Mouse (Mus musculus): ENCODE results near the gene Tas2r144.

Gene Tas2r144

DNA sequence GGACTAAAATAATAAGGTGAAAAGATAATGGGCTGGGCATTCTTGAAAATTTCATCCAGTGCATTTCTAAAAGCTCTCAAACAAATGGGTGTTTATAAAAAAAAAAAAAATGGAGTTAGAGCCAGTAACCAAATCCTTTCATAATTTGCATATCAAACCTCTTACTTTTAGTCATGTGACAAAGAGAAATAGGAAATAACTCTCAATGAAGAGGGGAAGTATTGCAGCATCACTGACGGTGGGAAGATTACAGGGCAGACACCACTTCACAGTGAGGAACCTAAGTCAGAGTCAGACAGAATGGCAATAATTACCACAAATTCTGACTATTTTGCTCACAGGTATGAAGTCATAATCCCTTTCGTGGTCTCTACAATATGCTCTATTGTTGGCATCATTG, at the start of gene Tas2r144:
Tas2r144 (plus strand) TSS at position 301 of the 400 bp plus-strand sequence.
- no peak for DNase-seq

DNA sequence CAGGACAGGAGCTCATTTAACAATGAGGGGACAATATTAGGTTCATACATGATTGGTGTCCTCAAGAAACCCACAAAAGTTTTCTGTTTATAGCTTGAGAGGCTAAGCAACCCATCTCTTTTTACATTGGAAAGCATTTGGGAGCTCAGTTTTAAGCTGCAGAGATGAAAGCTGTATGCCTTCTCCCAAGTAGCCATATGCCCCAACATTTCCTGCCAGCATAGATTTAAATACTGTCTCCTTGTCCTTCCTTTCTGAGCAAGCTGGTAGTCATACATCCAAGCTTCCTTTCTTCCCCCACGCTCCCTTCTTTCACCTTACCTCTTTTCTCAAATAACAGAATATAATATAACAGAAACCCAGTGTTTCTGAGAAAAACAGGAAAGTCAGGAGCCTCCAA, 32.7 kb upstream of the Tas2r144 start:
- no peak for DNase-seq

GRCm38 (mm10) chr6:42186230-42186629, 28.9 kb upstream of the Tas2r144 start:
- DNase-seq = peak in 1 of 2 experiments; percentile 3

- peak; percentile 6 to 24 for DNase-seq
Measured at GRCm38 (mm10) chr6:42197710-42198109, 17.4 kb upstream of the Tas2r144 start.

DNA sequence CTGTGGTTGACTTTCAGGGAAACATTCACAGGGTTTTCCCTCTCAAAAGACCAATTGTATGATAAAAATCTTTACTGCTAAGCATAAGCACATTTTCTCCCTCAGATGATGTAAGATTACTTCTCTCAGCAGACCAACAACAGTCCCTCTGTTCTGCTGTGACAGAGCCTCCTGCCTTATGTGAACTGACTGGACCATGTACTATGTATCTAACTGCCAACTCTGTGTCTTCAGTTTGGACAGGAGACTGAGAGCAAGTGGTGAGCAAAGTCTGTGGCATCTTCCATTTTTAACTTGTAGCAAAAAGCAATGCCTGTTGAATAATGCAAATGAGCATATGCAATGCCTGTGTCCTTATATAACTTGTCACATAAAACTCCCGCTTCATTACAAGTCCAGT, 15.6 kb upstream of the Tas2r144 start:
- DNase-seq = no peak

GRCm38 (mm10) chr6:42222286-42222685, 7.2 kb downstream of the Tas2r144 start:
- DNase-seq = peak in 1 of 2 experiments; percentile 24

DNA sequence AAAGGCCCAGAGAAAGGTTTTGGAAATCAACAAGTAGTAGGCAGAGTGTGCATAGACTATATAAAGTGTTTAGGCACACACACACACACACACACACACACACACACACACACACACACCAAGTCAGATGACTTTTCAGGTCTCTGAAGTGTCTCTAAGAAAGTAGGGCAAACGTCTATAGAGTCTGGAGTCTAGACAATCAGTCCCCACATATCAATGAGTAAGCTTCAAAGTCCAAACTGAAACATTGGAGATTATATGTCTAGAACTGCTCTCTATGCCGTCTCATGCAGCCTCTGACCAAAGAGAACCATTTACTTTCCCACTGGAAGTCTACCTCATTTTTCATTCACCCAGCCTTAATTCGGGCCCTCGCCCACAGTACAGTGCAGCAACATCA, 9.9 kb downstream of the Tas2r144 start:
- no peak for DNase-seq

GRCm38 (mm10) chr6:42227240-42228101, 12.3 kb downstream of the Tas2r144 start:
- peak in 1 of 2 experiments; percentile 79 for DNase-seq

GRCm38 (mm10) chr6:42229610-42230009, 14.5 kb downstream of the Tas2r144 start:
- DNase-seq = no peak

DNA sequence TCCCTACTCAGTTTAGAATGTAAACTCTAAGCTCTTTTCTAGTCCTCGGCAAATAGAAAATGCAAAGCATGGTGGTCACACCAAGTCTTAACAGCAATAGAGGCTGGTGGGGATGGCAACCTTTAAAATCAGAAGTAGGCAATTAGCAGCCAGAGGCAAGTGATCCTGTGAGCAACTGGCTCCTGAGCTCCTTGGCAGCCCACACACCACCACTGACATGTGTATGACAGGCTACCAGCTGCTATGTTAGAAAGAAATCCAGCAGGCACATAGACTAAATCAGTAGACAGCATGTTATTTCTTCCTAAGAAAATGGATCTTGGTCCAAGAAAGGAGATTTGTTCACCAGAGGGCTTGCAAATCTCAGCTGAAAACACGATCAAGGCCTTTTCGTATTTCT, 16.1 kb downstream of the Tas2r144 start:
- no peak for DNase-seq

GRCm38 (mm10) chr6:42237276-42237805, 22.2 kb downstream of the Tas2r144 start:
- DNase-seq = no peak

- DNase-seq = no peak
Measured at GRCm38 (mm10) chr6:42241311-42242045, 26.4 kb downstream of the Tas2r144 start.

GRCm38 (mm10) chr6:42245711-42246353, 30.7 kb downstream of the Tas2r144 start, which contains the start of gene Gstk1:
TSS of gene Gstk1 (plus strand) at chr6:42245935.
- peak; percentile 90 to 92 for DNase-seq

- DNase-seq = peak; percentile 40 to 60
Measured at GRCm38 (mm10) chr6:42247173-42247572, 32.0 kb downstream of the Tas2r144 start.

DNA sequence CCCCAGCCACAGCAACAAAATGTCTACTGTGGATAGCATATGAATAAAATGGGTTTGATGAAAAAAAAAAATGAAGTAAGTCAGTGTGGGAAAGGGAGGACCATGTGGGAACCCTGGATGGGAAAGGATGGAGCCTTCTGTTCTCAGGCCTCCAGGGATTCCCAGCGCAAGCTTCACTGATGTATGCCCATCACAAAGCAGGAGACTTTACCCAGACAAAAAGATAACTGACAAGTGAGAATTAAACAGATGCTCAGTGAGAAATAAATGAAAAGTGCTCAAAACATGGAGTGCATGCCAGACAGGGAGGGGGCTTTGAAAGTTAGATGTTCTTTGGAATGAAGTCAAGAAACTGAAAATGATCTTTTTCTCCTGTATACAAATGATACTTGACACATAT, 32.9 kb downstream of the Tas2r144 start:
- no peak for DNase-seq

DNA sequence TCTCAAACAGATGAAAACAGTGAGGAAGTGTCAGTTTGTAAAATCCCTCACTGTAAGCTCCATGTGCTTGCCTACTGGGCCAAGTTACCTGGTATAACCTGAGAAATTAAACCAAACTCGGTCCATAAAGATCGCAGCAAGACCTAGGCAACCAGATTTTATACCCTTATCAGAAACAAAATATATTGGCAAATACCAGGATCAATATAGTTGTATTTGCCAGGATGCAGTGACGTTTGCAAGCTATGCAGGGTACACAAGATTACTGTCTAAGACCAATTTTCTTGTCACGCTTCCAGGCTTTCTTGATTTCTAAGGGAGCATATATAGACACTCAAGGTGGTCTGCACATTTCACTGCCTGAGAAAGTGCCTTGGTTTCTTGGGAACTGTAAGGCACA, 36.7 kb downstream of the Tas2r144 start:
- no peak for DNase-seq

GRCm38 (mm10) chr6:42253103-42253502, 38.0 kb downstream of the Tas2r144 start:
- no peak for DNase-seq

- peak; percentile 61 to 74 for DNase-seq
Measured at GRCm38 (mm10) chr6:42257303-42257863, 42.3 kb downstream of the Tas2r144 start.

DNA sequence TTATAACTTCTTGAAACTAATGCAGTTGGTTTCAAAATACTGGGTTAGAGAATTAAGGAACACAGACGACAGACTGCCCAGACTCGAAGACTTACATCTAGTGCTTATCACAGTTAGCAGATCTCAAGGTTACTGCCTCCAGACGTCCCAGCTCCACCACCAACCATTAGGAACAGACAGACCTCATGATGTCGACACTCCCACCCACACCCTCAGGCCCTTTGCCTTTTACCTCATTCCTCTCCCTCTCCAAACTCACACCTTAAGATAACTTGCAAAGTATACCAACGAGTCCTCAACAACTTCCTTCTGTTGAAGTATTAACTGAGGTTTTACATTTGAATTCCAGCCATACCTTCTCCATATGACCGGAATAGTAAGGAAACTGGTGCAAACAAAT, 45.3 kb downstream of the Tas2r144 start:
- DNase-seq = no peak

GRCm38 (mm10) chr6:42261524-42262170, 46.5 kb downstream of the Tas2r144 start, which contains the start of gene Tmem139:
TSS of gene Tmem139 (plus strand) at chr6:42261970.
- DNase-seq = peak; percentile 77 to 86

- peak; percentile 98 to 99 for DNase-seq
Measured at GRCm38 (mm10) chr6:42264626-42265312, 49.6 kb downstream of the Tas2r144 start, which contains the start of gene Casp2. TSS of gene Casp2 (plus strand) at chr6:42264985.
